Comparison of ENCODE assay signal across 15 mouse cellular contexts in genomic region chr4:137933328-137933727, GRCm38 (mm10). TPM values are rescaled to one million over a fixed set of nuclear protein-coding genes. Genes with fewer than 3 reads are reported as not detected.
DNase-seq lines count a peak whose midpoint lies in the region; ATAC-seq and TF ChIP-seq lines count a peak whose summit lies in the region.
"Had no signal": no experiment of that assay in that cellular context is flagged by ENCODE, and none has a peak within 500 bp of the region (broad histone marks: within the 10 kb centered on the region; RNA-seq: fewer than 3 reads in every experiment).

No protein-coding gene starts in this region.

- no peak for TF ChIP-seq EP300 in heart, adult 2 months (IDR thresholded peaks at IDR 0.05; ENCODE audit: insufficient read depth, low read depth, low read length)
- no peak for TF ChIP-seq EP300 in heart, postnatal 0 days (IDR thresholded peaks at IDR 0.05; ENCODE audit: low read depth)

- no peak overlapping the region for H3K4me3 ChIP-seq in heart, adult 2 months
- H3K4me3 ChIP-seq in liver, embryonic 13.5 days (replicated peaks): no peak overlapping the region
- H3K4me3 ChIP-seq in liver, embryonic 11.5 days (ENCODE audit: low read depth, low read length): no peak overlapping the region
- H3K4me3 ChIP-seq in heart, postnatal 0 days (ENCODE audit: low read depth, low read length): no peak overlapping the region
- H3K4me3 ChIP-seq: embryonic facial prominence, embryonic 12.5 days; forebrain, embryonic 12.5 days; hindbrain, embryonic 10.5 days; limb, embryonic 12.5 days; lung, embryonic 15.5 days had no signal

- H3K27me3 ChIP-seq in heart, adult 2 months (ENCODE audit: control insufficient read depth, insufficient read depth, low read length): no peaks in the 10 kb centered on the region
- H3K27me3 ChIP-seq in liver, embryonic 13.5 days: no peaks in the 10 kb centered on the region
- H3K27me3 ChIP-seq in liver, embryonic 11.5 days (replicated peaks; ENCODE audit: control insufficient read depth, insufficient read depth, low read length): no peaks in the 10 kb centered on the region
- no peaks in the 10 kb centered on the region for H3K27me3 ChIP-seq in heart, postnatal 0 days (ENCODE audit: control insufficient read depth, insufficient read depth, low read length)
- H3K27me3 ChIP-seq: embryonic facial prominence, embryonic 12.5 days; limb, embryonic 12.5 days had no signal

- no peak for TF ChIP-seq POLR2A in heart, adult 2 months (IDR thresholded peaks at IDR 0.05; ENCODE audit: insufficient read depth, low read depth, low read length)

- no peak for TF ChIP-seq CTCF in heart, adult 2 months (IDR thresholded peaks at IDR 0.05)
- TF ChIP-seq CTCF in heart, postnatal 0 days (IDR thresholded peaks at IDR 0.05; ENCODE audit: low read depth): no peak

- no peak overlapping the region for H3K9ac ChIP-seq in heart, adult 2 months (ENCODE audit: low read depth, low read length)
- 0 out of 2 replicates have a peak overlapping the region, but pooled peaks have one; percentile 42 for H3K9ac ChIP-seq in liver, embryonic 13.5 days
- no peak overlapping the region for H3K9ac ChIP-seq in liver, embryonic 11.5 days (ENCODE audit: low read depth, low read length)
- no peak overlapping the region for H3K9ac ChIP-seq in heart, postnatal 0 days (replicated peaks; ENCODE audit: low read depth, low read length)
- H3K9ac ChIP-seq: embryonic facial prominence, embryonic 12.5 days; forebrain, embryonic 12.5 days; limb, embryonic 12.5 days; lung, embryonic 15.5 days had no signal

- no peak overlapping the region for H3K4me2 ChIP-seq in liver, embryonic 13.5 days
- no peak overlapping the region for H3K4me2 ChIP-seq in liver, embryonic 11.5 days
- H3K4me2 ChIP-seq in heart, postnatal 0 days (ENCODE audit: low read depth, low read length): no peak overlapping the region
- H3K4me2 ChIP-seq: embryonic facial prominence, embryonic 12.5 days; forebrain, embryonic 12.5 days; limb, embryonic 12.5 days; lung, embryonic 15.5 days had no signal

- intact Hi-C loops in heart, adult 2 months (cut with DNase I): no loop called here
- intact Hi-C loops in heart, postnatal 14 days (cut with DNase I): no loop called here

- H3K27ac ChIP-seq in heart, adult 2 months: peak overlapping the region; percentile 33
- H3K27ac ChIP-seq in liver, embryonic 13.5 days: peak overlapping the region; percentile 97
- no peak overlapping the region for H3K27ac ChIP-seq in liver, embryonic 11.5 days (ENCODE audit: low read depth, low read length)
- H3K27ac ChIP-seq in heart, postnatal 0 days (ENCODE audit: low read depth): peak overlapping the region; percentile 35; the same call in 1 of the 2 replicates
- H3K27ac ChIP-seq: forebrain, embryonic 12.5 days had no signal

- no peaks in the 10 kb centered on the region for H3K79me2 ChIP-seq in heart, adult 2 months (replicated peaks; ENCODE audit: control insufficient read depth, insufficient read depth, low read length)

- WGBS in heart, adult 2 months: 64% methylated on average over 5 of the region's 5 CpGs
- WGBS in liver, embryonic 13.5 days (ENCODE audit: insufficient replicate concordance): 68% methylated on average over 5 of the region's 5 CpGs
- WGBS in liver, embryonic 11.5 days: 71% methylated on average over 5 of the region's 5 CpGs
- WGBS in heart, postnatal 0 days: 41% methylated on average over 5 of the region's 5 CpGs

- peak in 1 of 2 experiments; percentile 37 for DNase-seq in heart, adult 2 months
- DNase-seq in heart, postnatal 14 days: no peak
- DNase-seq in liver, embryonic 13.5 days: no peak
- DNase-seq in liver, embryonic 11.5 days (ENCODE audit: low spot score): no peak
- DNase-seq in adrenal gland, adult 2 months: peak; percentile 87
- DNase-seq in heart, postnatal 0 days (ENCODE audit: low spot score): no peak
- DNase-seq in spleen, adult 18-20 months: no peak
- DNase-seq: cerebellum, postnatal 36 days; kidney, adult 9 months had no signal

- H3K4me1 ChIP-seq in heart, adult 2 months (ENCODE audit: control insufficient read depth, insufficient read depth, low read length): peaks cover 20% of the 10 kb centered on the region
- H3K4me1 ChIP-seq in liver, embryonic 13.5 days (replicated peaks): peaks cover 56% of the 10 kb centered on the region
- peaks cover 41% of the 10 kb centered on the region for H3K4me1 ChIP-seq in liver, embryonic 11.5 days (replicated peaks; ENCODE audit: control insufficient read depth, insufficient read depth, low read length)
- peaks cover 29% of the 10 kb centered on the region for H3K4me1 ChIP-seq in heart, postnatal 0 days (ENCODE audit: control insufficient read depth, insufficient read depth)

- ATAC-seq in liver, embryonic 13.5 days (ENCODE audit: low read depth): no peak
- no peak for ATAC-seq in liver, embryonic 11.5 days (replicated peaks; ENCODE audit: low FRiP score)
- ATAC-seq in heart, postnatal 0 days (ENCODE audit: insufficient read depth, low read depth): no peak
- no peak for ATAC-seq in monocyte, adult 5-6 weeks (replicated peaks; ENCODE audit: insufficient number of reproducible peaks, low FRiP score, low TSS enrichment, poor library complexity, severe bottlenecking)

- H3K36me3 ChIP-seq in heart, adult 2 months (ENCODE audit: control insufficient read depth, insufficient read depth, low read length): no peaks in the 10 kb centered on the region; the same call in 1 of the 2 replicates
- H3K36me3 ChIP-seq in liver, embryonic 13.5 days: peaks cover 43% of the 10 kb centered on the region
- peaks cover 12% of the 10 kb centered on the region; the same call in 1 of the 2 replicates for H3K36me3 ChIP-seq in liver, embryonic 11.5 days (ENCODE audit: control insufficient read depth, insufficient read depth, low read length)
- H3K36me3 ChIP-seq in heart, postnatal 0 days (replicated peaks; ENCODE audit: control insufficient read depth, insufficient read depth, low read length): peaks cover 25% of the 10 kb centered on the region

- no peaks in the 10 kb centered on the region for H3K9me3 ChIP-seq in liver, embryonic 13.5 days (replicated peaks)
- no peaks in the 10 kb centered on the region for H3K9me3 ChIP-seq in liver, embryonic 11.5 days (ENCODE audit: control insufficient read depth, low read length)
- no peaks in the 10 kb centered on the region for H3K9me3 ChIP-seq in heart, postnatal 0 days (replicated peaks; ENCODE audit: control insufficient read depth, low read length)
- H3K9me3 ChIP-seq: embryonic facial prominence, embryonic 12.5 days; hindbrain, embryonic 10.5 days; lung, embryonic 15.5 days had no signal

RNA-seq across cellular contexts. Expression of gene Eif4g3, which starts 59.5 kb away (rescaled TPM):
- 10 to 100 TPM; 39.7 to 43.7 TPM for total RNA-seq in heart, adult 2 months (2021)
- polyA plus RNA-seq in heart, adult 2 months (2012; rRNA removed): 24.8 and 29.1 TPM in 2 replicates
- total RNA-seq in heart, postnatal 14 days (2021): 10 to 100 TPM; 58.6 to 59.5 TPM
- 7.3 and 7.9 TPM in 2 replicates for polyA plus RNA-seq in liver, embryonic 13.5 days (2015; fragmentation: Nextera tagmentation; extraction: Ambion mirVana)
- 26.2 and 28.3 TPM in 2 replicates for polyA plus RNA-seq in liver, embryonic 11.5 days (2014; fragmentation: Nextera tagmentation; extraction: Ambion mirVana)
- total RNA-seq in adrenal gland, adult 2 months (2021): 100 to 1,000 TPM in 1 of 2 experiments, 10 to 100 TPM in 1; 69.2 to 133 TPM
- 113 and 181 TPM in 2 replicates for polyA plus RNA-seq in adrenal gland, adult 2 months (2012; rRNA removed)
- total RNA-seq in heart, postnatal 0 days (2014; rRNA removed; ENCODE audit: low replicate concordance): 10.7 and 15.9 TPM in 2 replicates
- 9.8 and 11.1 TPM in 2 replicates for polyA plus RNA-seq in heart, postnatal 0 days (2015; fragmentation: Nextera tagmentation; extraction: Ambion mirVana)
- total RNA-seq in monocyte, adult 5-6 weeks (2017): 94.4 to 146 TPM (median 114 TPM) in 3 replicates
